In the genomic region with DNA sequence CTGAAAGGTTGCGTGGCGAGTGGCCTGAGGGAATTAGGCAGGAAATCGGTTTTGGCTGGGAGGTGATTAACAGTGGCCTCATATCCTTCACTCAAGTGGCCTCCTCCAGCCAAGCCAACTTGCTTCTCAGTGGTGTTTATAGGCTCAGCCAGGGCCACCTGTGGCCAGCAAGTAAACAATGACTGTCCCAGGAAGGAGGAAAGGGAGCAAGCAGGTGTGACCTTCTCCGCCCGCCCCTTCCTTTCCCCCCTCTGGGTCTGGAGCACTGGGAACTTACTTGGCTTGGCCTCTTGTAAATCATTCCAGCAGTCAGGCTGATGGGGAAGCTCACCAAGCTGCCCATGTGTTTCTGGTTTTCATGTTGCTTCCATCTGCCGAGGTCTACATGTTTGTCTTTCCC, we compare ENCODE assay signal across 13 mouse cellular contexts. TPM values are rescaled to one million over a fixed set of nuclear protein-coding genes. Genes with fewer than 3 reads are reported as not detected.
A peak's percentile ranks its signal among the peaks of the same experiment; 100 is the strongest.
DNase-seq lines count a peak whose midpoint lies in the region; ATAC-seq and TF ChIP-seq lines count a peak whose summit lies in the region.
"Had no signal": no experiment of that assay in that cellular context is flagged by ENCODE, and none has a peak within 500 bp of the region (broad histone marks: within the 10 kb centered on the region; RNA-seq: fewer than 3 reads in every experiment).

No protein-coding gene starts in this region.

- no peak for TF ChIP-seq CTCF in lung, adult 2 months (IDR thresholded peaks at IDR 0.05; ENCODE audit: insufficient read depth, low read length)
- TF ChIP-seq CTCF in liver, postnatal 0 days (IDR thresholded peaks at IDR 0.05; ENCODE audit: low read depth), result no peak

- no peaks in the 10 kb centered on the region for H3K9me3 ChIP-seq in liver, postnatal 0 days (ENCODE audit: low read length)
- H3K9me3 ChIP-seq: forebrain, embryonic 13.5 days had no signal

- no peaks in the 10 kb centered on the region for H3K27me3 ChIP-seq in liver, postnatal 0 days (ENCODE audit: insufficient read depth, low read length)
- H3K27me3 ChIP-seq: forebrain, embryonic 13.5 days had no signal

- H3K27ac ChIP-seq in liver, postnatal 0 days (ENCODE audit: low read depth), result no peak overlapping the region
- H3K27ac ChIP-seq: forebrain, embryonic 13.5 days had no signal

- WGBS in lung, adult 2 months, result 50% methylated on average over 6 of the region's 6 CpGs
- 82% methylated on average over 6 of the region's 6 CpGs for WGBS in liver, postnatal 0 days (ENCODE audit: insufficient replicate concordance)

- TF ChIP-seq EP300 in liver, postnatal 0 days (IDR thresholded peaks at IDR 0.05; ENCODE audit: low read depth), result no peak

- no peak for TF ChIP-seq POLR2A in lung, adult 2 months (IDR thresholded peaks at IDR 0.05; ENCODE audit: borderline replicate concordance, extremely low read depth, low read depth, low read length)

- no peak overlapping the region for H3K4me3 ChIP-seq in lung, adult 2 months (replicated peaks; ENCODE audit: extremely low read depth, low read depth, low read length)
- no peak overlapping the region for H3K4me3 ChIP-seq in liver, postnatal 0 days (ENCODE audit: low read depth, low read length)
- H3K4me3 ChIP-seq: forebrain, embryonic 13.5 days had no signal

- DNase-seq in gastrocnemius, adult 18-20 months (ENCODE audit: low spot score), result peak; percentile 56
- no peak for DNase-seq in gastrocnemius, postnatal 10 days
- peak; percentile 52 to 60 for DNase-seq in lung, adult 18-20 months
- no peak for DNase-seq in lung, adult 2 months
- peak; percentile 51 for DNase-seq in forelimb bud, embryonic 11.5 days (ENCODE audit: low read depth, low spot score)
- DNase-seq in skeletal muscle tissue, adult 2 months (ENCODE audit: low read depth, low spot score), result peak; percentile 62
- no peak for DNase-seq in liver, postnatal 0 days
- DNase-seq: adrenal gland, adult 8-10 months; thymus, adult 18-20 months had no signal

- H3K4me2 ChIP-seq in liver, postnatal 0 days (ENCODE audit: low read depth, low read length), result no peak overlapping the region
- H3K4me2 ChIP-seq: forebrain, embryonic 13.5 days; liver, embryonic 11.5 days had no signal

- no peak overlapping the region for H3K9ac ChIP-seq in liver, postnatal 0 days (replicated peaks)
- H3K9ac ChIP-seq: forebrain, embryonic 13.5 days had no signal

- peaks cover 4% of the 10 kb centered on the region for H3K4me1 ChIP-seq in lung, adult 2 months (ENCODE audit: control insufficient read depth, insufficient read depth, low read length)
- H3K4me1 ChIP-seq in liver, postnatal 0 days (ENCODE audit: insufficient read depth), result no peaks in the 10 kb centered on the region
- H3K4me1 ChIP-seq: forebrain, embryonic 13.5 days had no signal

- H3K36me3 ChIP-seq in liver, postnatal 0 days (replicated peaks; ENCODE audit: insufficient read depth, low read length), result no peaks in the 10 kb centered on the region

- no peak for ATAC-seq in CD4-positive, CD25-positive, alpha-beta regulatory T cell, adult 4 months
- ATAC-seq in liver, postnatal 0 days, result no peak
- ATAC-seq: forebrain, embryonic 13.5 days; inflammation-experienced regulatory T-cells, adult 6 months had no signal

RNA-seq across cellular contexts. Expression of a gene that starts 46.3 kb away (rescaled TPM):
- total RNA-seq in gastrocnemius, adult 18-20 months (2021), result 1 to 10 TPM; 1.9 to 4.1 TPM
- 10 to 100 TPM; 30.9 to 42.8 TPM for total RNA-seq in gastrocnemius, postnatal 10 days (2021)
- 24.3 and 29.4 TPM in 2 replicates for polyA plus RNA-seq in lung, adult 2 months (2012; rRNA removed)
- 10 to 100 TPM; 60.6 to 85.0 TPM for polyA plus RNA-seq in CD4-positive, CD25-positive, alpha-beta regulatory T cell, adult 4 months (2017; shearing (Covaris generic))
- polyA plus RNA-seq in liver, postnatal 0 days (2015; fragmentation: Nextera tagmentation; extraction: Ambion mirVana), result 1.0 and 1.1 TPM in 2 replicates

RNA-seq across cellular contexts. Expression of a gene that starts 50.0 kb away (rescaled TPM):
- under 1 TPM; 0.48 to 0.50 TPM for total RNA-seq in gastrocnemius, adult 18-20 months (2021)
- total RNA-seq in gastrocnemius, postnatal 10 days (2021), result 1 to 10 TPM in 1 of 2 experiments, under 1 TPM in 1; 0.72 to 1.4 TPM
- polyA plus RNA-seq in lung, adult 2 months (2012; rRNA removed), result 16.8 and 19.8 TPM in 2 replicates
- 10 to 100 TPM; 14.3 to 43.4 TPM for polyA plus RNA-seq in CD4-positive, CD25-positive, alpha-beta regulatory T cell, adult 4 months (2017; shearing (Covaris generic))
- 3.6 and 5.2 TPM in 2 replicates for polyA plus RNA-seq in liver, postnatal 0 days (2015; fragmentation: Nextera tagmentation; extraction: Ambion mirVana)

Comparison
In these comparisons a context has a peak if more than half of its experiments do, and no peak if none do; other contexts are left out.
1. DNase-seq: peak in gastrocnemius, adult 18-20 months (single experiment), lung, adult 18-20 months (2 of 2), forelimb bud, embryonic 11.5 days (single experiment) and skeletal muscle tissue, adult 2 months (single experiment); none in gastrocnemius, postnatal 10 days (single experiment), lung, adult 2 months (single experiment) and liver, postnatal 0 days (single experiment).
2. RNA of a gene that starts 46.3 kb away (polyA plus RNA-seq): 60.6 to 85.0 TPM in CD4-positive, CD25-positive, alpha-beta regulatory T cell, adult 4 months and 24.3 to 29.4 TPM in lung, adult 2 months; 1.0 to 1.1 TPM in liver, postnatal 0 days; every median in the first group is over 10 times any median in the second.